1 mouse cellular context compared by ENCODE assay signal in the genomic region with DNA sequence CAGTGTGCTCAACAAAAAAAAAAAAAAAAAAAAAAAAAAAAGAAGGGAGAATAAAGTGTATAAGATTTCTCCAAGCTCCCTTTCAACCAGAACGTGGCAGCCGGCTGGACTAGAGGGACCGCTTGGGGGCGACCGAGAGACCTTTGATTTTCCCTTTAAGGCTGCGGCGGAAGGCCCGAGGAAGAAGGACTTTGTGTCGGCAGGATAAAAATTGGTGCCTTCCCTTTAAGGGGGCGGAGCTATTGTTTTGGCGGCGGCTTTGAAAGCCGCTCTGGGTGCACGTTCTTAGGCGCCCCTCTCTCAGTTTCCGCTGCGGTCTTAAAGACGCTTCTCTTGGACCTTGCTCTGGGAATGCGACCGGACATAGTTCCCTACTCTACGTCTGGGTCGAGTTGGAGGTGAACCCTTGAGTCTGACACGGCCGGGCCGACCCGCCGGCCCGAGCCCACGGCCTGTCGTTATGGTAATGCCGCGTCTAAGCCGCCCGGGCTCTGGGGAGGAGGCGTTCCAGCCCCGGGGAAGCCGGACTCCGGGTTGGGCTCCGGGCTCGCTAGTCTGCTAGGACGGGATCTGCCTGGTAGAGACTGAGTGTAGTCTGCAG.
A peak's percentile ranks its signal among the peaks of the same experiment; 100 is the strongest.
TF ChIP-seq lines count a peak whose summit lies in the region.

A gene (plus strand): TSS at position 253 of the 601 bp plus-strand sequence.

TF ChIP-seq in CH12.LX, 34 proteins besides CTCF, POLR2A, EP300 and RAD21 (continued from another document):
- no peak for TF ChIP-seq USF1 (IDR thresholded peaks at IDR 0.05; ENCODE audit: low read depth, low read length)
- TF ChIP-seq NELFE (IDR thresholded peaks at IDR 0.05; ENCODE audit: low read depth, low read length): peak; percentile 81
- TF ChIP-seq ZC3H11A (IDR thresholded peaks at IDR 0.05; ENCODE audit: low read depth, low read length): no peak
- peak; percentile 100 for TF ChIP-seq SIN3A (IDR thresholded peaks at IDR 0.05; ENCODE audit: low read length)
- peak; percentile 90 for TF ChIP-seq ELF1 (IDR thresholded peaks at IDR 0.05; ENCODE audit: low read depth, low read length)
- no peak for TF ChIP-seq ZKSCAN1 (IDR thresholded peaks at IDR 0.05; ENCODE audit: borderline replicate concordance, low read depth, low read length)
- TF ChIP-seq UBTF (IDR thresholded peaks at IDR 0.05; ENCODE audit: low read depth, low read length): peak; percentile 99
- TF ChIP-seq TCF12 (IDR thresholded peaks at IDR 0.05; ENCODE audit: low read depth, low read length): peak; percentile 77
- TF ChIP-seq HCFC1 (IDR thresholded peaks at IDR 0.05; ENCODE audit: low read depth, low read length): peak; percentile 79
- TF ChIP-seq ZMIZ1 (IDR thresholded peaks at IDR 0.05; ENCODE audit: low read depth, low read length): peak; percentile 56; the same call in 1 of the 2 replicates
- TF ChIP-seq JUN (IDR thresholded peaks at IDR 0.05; ENCODE audit: insufficient read depth, low read depth, low read length): no peak
- TF ChIP-seq POLR2AphosphoS2 (IDR thresholded peaks at IDR 0.05; ENCODE audit: low read depth, low read length): no peak; the same call in 1 of the 2 replicates
- no peak for TF ChIP-seq JUND (conservative IDR thresholded peaks at IDR 0.05; ENCODE audit: low read depth, low read length)
- no peak for TF ChIP-seq RCOR1 (conservative IDR thresholded peaks at IDR 0.05; ENCODE audit: low read depth, low read length)
- peak; percentile 68; the same call in 1 of the 2 replicates for TF ChIP-seq KAT2A (IDR thresholded peaks at IDR 0.05; ENCODE audit: insufficient replicate concordance, low read length)
- peak; percentile 58 for TF ChIP-seq IRF4 (IDR thresholded peaks at IDR 0.05; ENCODE audit: low read depth, low read length)
